Mouse (Mus musculus) inflammation-experienced regulatory T-cells (primary cell): Measurements from ENCODE around the gene Aadac. TPM values are rescaled to one million over a fixed set of nuclear protein-coding genes. Genes with fewer than 3 reads are reported as not detected.

Experiments used
- polyA plus RNA-seq, 2 experiments: library from polyadenylated mRNA; unstranded; fragments of 100-300 nt; shearing (Covaris generic); gene quantifications; one replicate each; pipeline ENCODE4 v1.2.1; 2017

Gene Aadac
- polyA plus RNA-seq, result not detected

GRCm38 (mm10) chr3:60025417-60025816 is at the start of gene Aadac:
Gene Aadac, plus strand, starts transcription at chr3:60025717.

GRCm38 (mm10) chr3:60006443-60006842 is 19.1 kb upstream of the Aadac start, which contains the start of gene Aadacl2:
Gene Aadacl2, plus strand, starts transcription at chr3:60006743.

GRCm38 (mm10) chr3:60081648-60082047 is 56.1 kb downstream of the Aadac start, which contains the start of gene Sucnr1:
Gene Sucnr1, plus strand, starts transcription at chr3:60081869.

Other genes with a start within 250 kb of the Aadac start
- 1 to 10 TPM in 1 of 2 experiments, not detected in 1; 1.2 TPM for gene Gm8298, start 164.7 kb upstream of the Aadac start, polyA plus RNA-seq
- under 1 TPM; 0.06 to 0.33 TPM for gene C130079G13Rik, start 100.5 kb upstream of the Aadac start, polyA plus RNA-seq
- not detected for gene Aadacl2, start 19.0 kb upstream of the Aadac start, polyA plus RNA-seq
- gene Sucnr1, start 56.2 kb downstream of the Aadac start, polyA plus RNA-seq, result not detected